Mouse (Mus musculus): ENCODE measurements around the gene Sprr2a3. TPM values are rescaled to one million over a fixed set of nuclear protein-coding genes. Genes with fewer than 3 reads are reported as not detected.

Sprr2a3 gene
- polyA plus RNA-seq (2014; fragmentation: Illumina TruSeq; extraction: RNeasy Lipid Tissue Mini Kit (QIAGEN cat#74804); ENCODE audit: low read depth, low replicate concordance), result not detected

DNA sequence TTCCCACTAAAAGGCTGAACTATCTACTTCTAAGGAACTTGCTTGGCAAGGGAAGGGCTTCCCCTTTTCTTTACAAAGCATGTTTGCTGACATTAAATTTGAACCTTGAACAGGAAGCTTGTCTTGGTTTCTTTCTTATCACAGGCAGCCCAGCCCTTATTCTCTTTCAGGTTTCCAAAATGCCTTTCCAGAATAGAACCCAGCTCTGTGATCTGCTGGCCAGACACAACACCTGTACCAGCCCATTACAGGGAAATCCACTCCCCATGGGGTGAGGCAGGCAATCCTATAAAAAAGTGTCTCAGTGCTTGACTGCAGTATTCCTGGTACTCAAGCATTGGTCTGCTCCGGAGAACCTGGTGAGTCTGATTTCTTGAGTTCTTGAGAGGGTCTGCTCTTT lies at the start of gene Sprr2a3:
Sprr2a3 (plus strand) TSS at position 317 of the 400 bp plus-strand sequence.

DNA sequence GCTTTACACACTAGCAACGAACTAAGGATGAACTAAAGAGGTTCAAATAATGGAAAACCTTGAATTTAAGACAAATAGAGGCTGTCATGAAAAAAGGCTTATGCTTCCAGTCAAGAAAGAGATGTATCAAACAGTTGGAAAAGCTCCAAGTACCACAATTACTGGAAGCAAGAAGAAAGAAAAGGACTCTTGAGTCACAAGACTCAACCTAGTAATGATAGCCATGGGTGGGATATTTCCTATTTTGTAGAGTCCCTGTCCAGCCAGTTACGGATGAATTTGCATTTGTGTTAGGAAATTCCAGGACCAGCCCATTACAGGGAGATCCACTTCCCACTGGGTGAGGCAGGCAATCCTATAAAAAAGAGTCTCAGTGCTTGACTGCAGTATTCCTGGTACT lies 31.1 kb downstream of the Sprr2a3 start, which contains the start of gene Sprr2b:
Sprr2b (plus strand) TSS at position 301 of the 400 bp plus-strand sequence.

DNA sequence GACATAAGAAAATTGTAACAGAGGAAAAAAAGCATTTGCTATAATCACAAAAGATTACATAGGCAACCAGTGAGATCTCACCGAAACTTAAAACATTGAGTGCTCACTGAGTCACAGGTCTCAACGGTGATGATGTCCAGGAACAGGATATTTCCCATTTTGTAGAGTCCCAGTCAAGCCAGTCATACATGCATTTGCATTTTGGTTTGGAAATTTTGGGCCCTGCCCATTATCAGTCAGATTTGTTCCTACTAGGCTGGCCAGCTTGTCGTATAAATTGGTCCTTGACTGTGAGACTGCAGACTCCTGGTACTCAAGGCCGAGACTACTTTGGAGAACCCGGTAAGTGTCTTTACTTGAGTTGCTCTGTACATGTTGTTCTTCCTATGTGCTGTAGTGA lies 53.6 kb downstream of the Sprr2a3 start, which contains the start of gene Sprr2d:
Sprr2d (plus strand) TSS at position 301 of the 400 bp plus-strand sequence.

Other genes starting within 250 kb of the Sprr2a3 start
- 1.1 TPM for gene Lor, start 202.3 kb upstream of the Sprr2a3 start, polyA plus RNA-seq (2014; fragmentation: Illumina TruSeq; extraction: RNeasy Lipid Tissue Mini Kit (QIAGEN cat#74804); ENCODE audit: low read depth, low replicate concordance)
- gene Prr9, start 161.5 kb upstream of the Sprr2a3 start, polyA plus RNA-seq (2014; fragmentation: Illumina TruSeq; extraction: RNeasy Lipid Tissue Mini Kit (QIAGEN cat#74804); ENCODE audit: low read depth, low replicate concordance), result not detected
- 22.1 TPM for gene Lelp1, start 142.7 kb upstream of the Sprr2a3 start, polyA plus RNA-seq (2014; fragmentation: Illumina TruSeq; extraction: RNeasy Lipid Tissue Mini Kit (QIAGEN cat#74804); ENCODE audit: low read depth, low replicate concordance)
- gene Sprr2a1, start 69.6 kb upstream of the Sprr2a3 start, polyA plus RNA-seq (2014; fragmentation: Illumina TruSeq; extraction: RNeasy Lipid Tissue Mini Kit (QIAGEN cat#74804); ENCODE audit: low read depth, low replicate concordance), result not detected
- gene Sprr2a2, start 69.5 kb upstream of the Sprr2a3 start, polyA plus RNA-seq (2014; fragmentation: Illumina TruSeq; extraction: RNeasy Lipid Tissue Mini Kit (QIAGEN cat#74804); ENCODE audit: low read depth, low replicate concordance), result 0.83 TPM
- not detected for gene Sprr2b, start 31.2 kb downstream of the Sprr2a3 start, polyA plus RNA-seq (2014; fragmentation: Illumina TruSeq; extraction: RNeasy Lipid Tissue Mini Kit (QIAGEN cat#74804); ENCODE audit: low read depth, low replicate concordance)
- not detected for gene Sprr2d, start 53.7 kb downstream of the Sprr2a3 start, polyA plus RNA-seq (2014; fragmentation: Illumina TruSeq; extraction: RNeasy Lipid Tissue Mini Kit (QIAGEN cat#74804); ENCODE audit: low read depth, low replicate concordance)
- not detected for gene Sprr2e, start 66.7 kb downstream of the Sprr2a3 start, polyA plus RNA-seq (2014; fragmentation: Illumina TruSeq; extraction: RNeasy Lipid Tissue Mini Kit (QIAGEN cat#74804); ENCODE audit: low read depth, low replicate concordance)
- gene Sprr2f, start 79.8 kb downstream of the Sprr2a3 start, polyA plus RNA-seq (2014; fragmentation: Illumina TruSeq; extraction: RNeasy Lipid Tissue Mini Kit (QIAGEN cat#74804); ENCODE audit: low read depth, low replicate concordance), result not detected
- gene Sprr2h, start 100.3 kb downstream of the Sprr2a3 start, polyA plus RNA-seq (2014; fragmentation: Illumina TruSeq; extraction: RNeasy Lipid Tissue Mini Kit (QIAGEN cat#74804); ENCODE audit: low read depth, low replicate concordance), result not detected
- gene Sprr2i, start 122.6 kb downstream of the Sprr2a3 start, polyA plus RNA-seq (2014; fragmentation: Illumina TruSeq; extraction: RNeasy Lipid Tissue Mini Kit (QIAGEN cat#74804); ENCODE audit: low read depth, low replicate concordance), result not detected
- gene Sprr2j-ps, start 132.7 kb downstream of the Sprr2a3 start, polyA plus RNA-seq (2014; fragmentation: Illumina TruSeq; extraction: RNeasy Lipid Tissue Mini Kit (QIAGEN cat#74804); ENCODE audit: low read depth, low replicate concordance), result not detected
- gene Gm9774, start 144.0 kb downstream of the Sprr2a3 start, polyA plus RNA-seq (2014; fragmentation: Illumina TruSeq; extraction: RNeasy Lipid Tissue Mini Kit (QIAGEN cat#74804); ENCODE audit: low read depth, low replicate concordance), result 4.8 TPM
- not detected for gene Sprr2k, start 147.2 kb downstream of the Sprr2a3 start, polyA plus RNA-seq (2014; fragmentation: Illumina TruSeq; extraction: RNeasy Lipid Tissue Mini Kit (QIAGEN cat#74804); ENCODE audit: low read depth, low replicate concordance)
- not detected for gene Sprr1b, start 153.4 kb downstream of the Sprr2a3 start, polyA plus RNA-seq (2014; fragmentation: Illumina TruSeq; extraction: RNeasy Lipid Tissue Mini Kit (QIAGEN cat#74804); ENCODE audit: low read depth, low replicate concordance)
- not detected for gene Sprr3, start 173.3 kb downstream of the Sprr2a3 start, polyA plus RNA-seq (2014; fragmentation: Illumina TruSeq; extraction: RNeasy Lipid Tissue Mini Kit (QIAGEN cat#74804); ENCODE audit: low read depth, low replicate concordance)
- not detected for gene Sprr1a, start 200.5 kb downstream of the Sprr2a3 start, polyA plus RNA-seq (2014; fragmentation: Illumina TruSeq; extraction: RNeasy Lipid Tissue Mini Kit (QIAGEN cat#74804); ENCODE audit: low read depth, low replicate concordance)
- gene Sprr4, start 215.1 kb downstream of the Sprr2a3 start, polyA plus RNA-seq (2014; fragmentation: Illumina TruSeq; extraction: RNeasy Lipid Tissue Mini Kit (QIAGEN cat#74804); ENCODE audit: low read depth, low replicate concordance), result not detected
- gene 2310046K23Rik, start 249.1 kb downstream of the Sprr2a3 start, polyA plus RNA-seq (2014; fragmentation: Illumina TruSeq; extraction: RNeasy Lipid Tissue Mini Kit (QIAGEN cat#74804); ENCODE audit: low read depth, low replicate concordance), result not detected

Measured in adipose tissue, adult 10 weeks (tissue).